Mouse (Mus musculus) neural tube, embryonic 14.5 days (tissue): ENCODE data around the gene Hist2h2bb. TPM values are rescaled to one million over a fixed set of nuclear protein-coding genes. Genes with fewer than 3 reads are reported as not detected.
"Not testable (repeated sequence)": the region's sequence is repeated elsewhere in the genome, so short reads cannot be mapped to it uniquely, and the experiment has no call there.

Experiments used
- ATAC-seq: fragments of 200-750 bp; cut with Nextera tagmentation; 2 replicates; pipeline ENCODE4 v1.8.0; 2017; ENCODE audit warnings: low read depth, mild to moderate bottlenecking, moderate TSS enrichment, moderate library complexity
- H3K27ac ChIP-seq: fragments of 300-500 bp; sonication (generic); 2 replicates; pipeline ENCODE4 v1.5.1; 2014; ENCODE audit warnings: low read depth, mild to moderate bottlenecking, control low read depth, low read length, moderate library complexity, mixed read lengths
- H3K27me3 ChIP-seq: fragments of 300-500 bp; sonication (generic); 2 replicates; pipeline ENCODE4 v1.6.1; 2014; ENCODE audit warnings: low read length; ENCODE audit not compliant: control insufficient read depth, insufficient read depth
- H3K36me3 ChIP-seq: fragments of 300-500 bp; sonication (generic); 2 replicates; pipeline ENCODE4 v1.6.1; 2014; ENCODE audit warnings: low read length, mixed read lengths; ENCODE audit not compliant: control insufficient read depth, insufficient read depth
- H3K4me1 ChIP-seq: fragments of 300-500 bp; sonication (generic); 2 replicates; pipeline ENCODE4 v1.6.1; 2014; ENCODE audit warnings: low read length; ENCODE audit not compliant: control insufficient read depth, insufficient read depth
- H3K4me2 ChIP-seq: fragments of 300-500 bp; sonication (generic); 2 replicates; pipeline ENCODE4 v1.6.1; 2014; ENCODE audit warnings: mild to moderate bottlenecking, low read depth, low read length, control low read depth
- H3K4me3 ChIP-seq: fragments of 300-500 bp; sonication (generic); 2 replicates; pipeline ENCODE4 v1.5.1; 2014; ENCODE audit warnings: low read depth, low read length, control low read depth, mixed read lengths
- H3K9ac ChIP-seq: fragments of 300-500 bp; sonication (generic); replicated peaks from 2 replicates; pipeline ENCODE4 v1.6.1; 2014; ENCODE audit warnings: low read depth, mild to moderate bottlenecking, control low read depth, low read length, mixed read lengths
- H3K9me3 ChIP-seq: fragments of 300-500 bp; sonication (generic); 2 replicates; pipeline ENCODE4 v1.6.1; 2016; ENCODE audit warnings: low read length; ENCODE audit not compliant: control insufficient read depth
- WGBS: fragments of 180-500 bp; shearing (Covaris S2); extraction: QIAGEN DNeasy Blood & Tissue Kit; methylation state at CpG from one replicate; pipeline ENCODE4 v1.1.7; 2014; 5-methylcytosine and 5-hydroxymethylcytosine counted together
- polyA plus RNA-seq: library from polyadenylated mRNA; unstranded; fragments of >200 nt; fragmentation: Nextera tagmentation; extraction: Ambion mirVana; gene quantifications from 2 replicates; pipeline ENCODE4 v1.2.1, GENCODE M21; 2014

Hist2h2bb gene
- polyA plus RNA-seq: 2.0 and 2.8 TPM in 2 replicates

DNA sequence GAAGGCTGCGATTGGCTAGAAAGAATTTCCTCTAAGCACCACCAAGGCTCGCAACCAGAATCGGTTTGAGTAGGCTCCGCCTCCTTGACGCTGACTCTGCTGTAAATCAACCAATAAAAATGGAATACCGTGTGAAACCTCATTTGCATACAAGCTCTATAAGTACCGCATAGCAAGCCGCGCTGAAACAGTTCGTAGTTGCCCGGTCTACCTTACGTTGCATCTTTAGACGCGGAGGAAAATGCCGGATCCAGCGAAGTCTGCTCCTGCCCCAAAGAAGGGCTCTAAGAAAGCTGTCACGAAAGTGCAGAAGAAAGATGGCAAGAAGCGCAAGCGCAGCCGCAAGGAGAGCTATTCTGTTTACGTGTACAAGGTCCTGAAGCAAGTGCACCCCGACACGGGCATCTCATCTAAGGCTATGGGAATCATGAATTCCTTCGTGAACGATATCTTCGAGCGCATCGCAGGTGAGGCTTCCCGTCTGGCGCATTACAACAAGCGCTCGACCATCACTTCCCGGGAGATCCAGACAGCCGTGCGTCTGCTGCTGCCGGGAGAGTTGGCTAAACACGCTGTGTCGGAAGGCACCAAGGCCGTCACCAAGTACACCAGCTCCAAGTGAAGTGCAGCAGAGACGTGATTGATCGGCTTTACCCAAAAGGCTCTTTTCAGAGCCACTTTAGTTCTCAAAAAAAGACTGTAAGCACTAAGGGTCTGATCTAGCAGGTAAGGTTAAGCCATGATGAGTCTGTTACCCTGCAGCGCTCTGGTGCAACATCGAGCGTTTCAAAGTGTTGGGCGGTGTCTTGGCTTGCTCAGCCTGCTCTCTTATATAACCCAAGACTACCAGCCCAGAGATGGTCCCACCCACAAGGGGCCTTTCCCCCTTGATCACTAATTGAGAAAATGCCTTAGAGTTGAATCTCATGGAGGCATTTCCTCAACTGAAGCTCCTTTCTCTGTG, at the start of gene Hist2h2bb:
Gene Hist2h2bb, plus strand, starts transcription at position 242 of the 964 bp plus-strand sequence.
- Histone ChIP-seq H3K4me3 (peak within 1 kb of the TSS; percentile 55), H3K4me2 (peak within 1 kb of the TSS; percentile 93), H3K9me3 (no peaks in the 10 kb centered on the region), H3K9ac (peak within 1 kb of the TSS; percentile 59), H3K27ac (peak within 1 kb of the TSS; percentile 92), H3K4me1 (peaks cover 7% of the 10 kb centered on the region; the same call in 1 of the 2 replicates), H3K27me3 (no peaks in the 10 kb centered on the region), H3K36me3 (no peaks in the 10 kb centered on the region)
- WGBS: under 1% methylated on average over 45 of the region's 45 CpGs
- ATAC-seq: peak; percentile 96

GRCm38 (mm10) chr3:96220131-96220764, 49.3 kb upstream of the Hist2h2bb start:
- under 1% methylated on average over 23 of the region's 47 CpGs for whole genome bisulfite sequencing
- Histone ChIP-seq H3K4me2 (peak overlapping the region; percentile 83), H3K4me1 (peaks cover 13% of the 10 kb centered on the region), H3K9ac (peak overlapping the region; percentile 54), H3K27ac (peak overlapping the region; percentile 95), H3K4me3 (peak overlapping the region; percentile 48)
- H3K27me3 ChIP-seq, H3K9me3 ChIP-seq, H3K36me3 ChIP-seq: not testable (repeated sequence)
- peak; percentile 38 for ATAC-seq

DNA sequence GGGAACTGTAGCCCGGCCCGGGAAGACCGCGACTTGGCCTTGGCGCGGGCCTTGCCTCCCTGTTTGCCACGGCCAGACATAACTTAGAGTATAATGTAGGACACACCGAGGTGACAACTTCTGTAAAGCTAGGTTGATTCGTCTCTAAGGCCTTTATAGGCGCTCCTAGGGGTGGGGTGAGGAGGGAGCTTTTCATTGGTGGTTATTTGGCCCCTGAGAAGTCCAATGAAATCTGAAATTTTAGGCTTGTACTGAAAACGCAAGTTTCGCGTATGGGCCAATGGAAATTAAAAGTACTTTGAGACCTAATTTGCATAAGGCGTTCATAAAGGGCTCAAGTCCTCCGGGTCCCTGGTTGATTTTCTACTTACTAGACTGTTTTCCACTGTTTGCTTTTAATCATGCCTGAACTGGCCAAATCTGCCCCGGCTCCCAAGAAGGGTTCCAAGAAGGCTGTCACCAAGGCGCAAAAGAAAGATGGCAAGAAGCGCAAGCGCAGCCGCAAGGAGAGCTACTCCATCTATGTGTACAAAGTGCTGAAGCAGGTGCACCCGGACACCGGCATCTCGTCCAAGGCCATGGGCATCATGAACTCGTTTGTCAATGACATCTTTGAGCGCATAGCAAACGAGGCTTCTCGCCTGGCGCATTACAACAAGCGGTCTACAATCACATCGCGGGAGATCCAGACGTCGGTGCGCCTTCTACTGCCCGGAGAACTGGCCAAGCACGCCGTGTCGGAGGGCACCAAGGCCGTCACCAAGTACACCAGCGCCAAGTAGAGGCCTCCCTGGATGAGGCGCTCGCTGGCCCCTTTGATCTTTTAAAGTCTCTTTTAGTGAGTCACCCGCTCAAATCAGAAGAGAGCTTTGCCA, 48.5 kb upstream of the Hist2h2bb start, which contains the start of the genes Hist2h2ac and Hist2h2be:
Gene Hist2h2ac, minus strand, starts transcription at position 116 of the 875 bp plus-strand sequence.
Gene Hist2h2be, plus strand, starts transcription at position 355 of the 875 bp plus-strand sequence.
- peaks cover 13% of the 10 kb centered on the region for H3K4me1 ChIP-seq
- H3K4me2 ChIP-seq: peak within 1 kb of the TSS; percentile 83
- no peaks in the 10 kb centered on the region for H3K27me3 ChIP-seq
- ATAC-seq: peak; percentile 77
- H3K4me3 ChIP-seq: peak within 1 kb of the TSS; percentile 48
- WGBS: under 1% methylated on average over 43 of the region's 43 CpGs
- peak within 1 kb of the TSS; percentile 54 for H3K9ac ChIP-seq
- no peaks in the 10 kb centered on the region for H3K36me3 ChIP-seq
- peak within 1 kb of the TSS; percentile 95 for H3K27ac ChIP-seq
- H3K9me3 ChIP-seq: no peaks in the 10 kb centered on the region

DNA sequence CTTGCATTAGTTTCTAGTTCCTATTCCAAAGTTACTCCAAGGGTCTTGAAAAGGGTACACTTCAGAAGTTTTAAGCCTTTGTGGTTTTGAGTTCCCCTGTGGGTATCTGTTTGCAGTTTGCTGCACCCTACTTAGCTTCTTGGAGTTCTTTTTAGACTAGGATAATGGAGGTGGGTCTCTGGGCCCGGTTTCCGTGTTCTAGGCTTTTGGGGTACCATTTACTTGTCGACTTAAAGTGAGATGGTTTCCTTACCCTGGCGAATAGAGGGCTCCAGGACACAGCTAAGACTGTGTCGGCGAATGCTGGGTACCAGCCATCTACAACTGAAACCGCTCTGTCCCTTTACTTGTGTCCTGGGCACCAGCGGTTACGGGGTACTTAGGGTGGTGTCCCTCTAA, 47.9 kb upstream of the Hist2h2bb start:
- H3K27ac ChIP-seq: peak overlapping the region; percentile 95
- ATAC-seq: no peak
- peak overlapping the region; percentile 54 for H3K9ac ChIP-seq
- no peaks in the 10 kb centered on the region for H3K9me3 ChIP-seq
- 16% methylated on average over 9 of the region's 9 CpGs for WGBS
- H3K4me2 ChIP-seq: peak overlapping the region; percentile 83
- peak overlapping the region; percentile 48 for H3K4me3 ChIP-seq
- no peaks in the 10 kb centered on the region for H3K36me3 ChIP-seq
- peaks cover 13% of the 10 kb centered on the region for H3K4me1 ChIP-seq
- no peaks in the 10 kb centered on the region for H3K27me3 ChIP-seq

- WGBS: 92% methylated on average over 4 of the region's 4 CpGs
- no peak for ATAC-seq
- H3K4me2 ChIP-seq: peak overlapping the region; percentile 83; the same call in 1 of the 2 replicates
- no peak overlapping the region for H3K27ac ChIP-seq
- no peaks in the 10 kb centered on the region for H3K9me3 ChIP-seq
- peaks cover 13% of the 10 kb centered on the region for H3K4me1 ChIP-seq
- H3K4me3 ChIP-seq: no peak overlapping the region
- H3K27me3 ChIP-seq: no peaks in the 10 kb centered on the region
- no peaks in the 10 kb centered on the region for H3K36me3 ChIP-seq
- H3K9ac ChIP-seq: no peak overlapping the region
These were observed 46.8 kb upstream of the Hist2h2bb start for GRCm38 (mm10) chr3:96222774-96223173.

DNA sequence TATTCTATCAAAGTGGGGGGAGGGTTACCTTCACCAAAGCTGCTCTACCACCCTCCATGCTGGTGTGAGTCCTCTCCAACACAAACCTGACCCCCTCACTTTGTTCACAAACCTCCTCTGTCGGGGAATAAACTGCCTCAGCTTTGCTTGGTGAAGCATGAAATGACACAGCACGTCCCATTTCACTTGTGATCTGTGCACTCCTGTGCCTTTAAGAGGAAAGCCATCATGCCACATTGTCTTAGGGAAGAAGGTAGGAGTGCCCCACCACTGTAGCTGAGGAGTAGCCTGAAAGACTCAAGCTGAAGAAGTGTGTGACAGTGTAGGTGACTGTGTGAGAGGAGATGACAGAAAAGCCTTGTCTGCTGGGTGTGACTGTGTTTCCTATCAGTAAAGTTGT, 44.1 kb upstream of the Hist2h2bb start:
- H3K36me3 ChIP-seq: no peaks in the 10 kb centered on the region
- no peak for ATAC-seq
- no peak overlapping the region for H3K27ac ChIP-seq
- H3K27me3 ChIP-seq: no peaks in the 10 kb centered on the region
- H3K9me3 ChIP-seq: no peaks in the 10 kb centered on the region
- H3K9ac ChIP-seq: no peak overlapping the region; the same call in 1 of the 2 replicates
- no peak overlapping the region for H3K4me3 ChIP-seq
- H3K4me1 ChIP-seq: peaks cover 10% of the 10 kb centered on the region
- no peak overlapping the region for H3K4me2 ChIP-seq
- WGBS: 11% methylated on average over 2 of the region's 2 CpGs

DNA sequence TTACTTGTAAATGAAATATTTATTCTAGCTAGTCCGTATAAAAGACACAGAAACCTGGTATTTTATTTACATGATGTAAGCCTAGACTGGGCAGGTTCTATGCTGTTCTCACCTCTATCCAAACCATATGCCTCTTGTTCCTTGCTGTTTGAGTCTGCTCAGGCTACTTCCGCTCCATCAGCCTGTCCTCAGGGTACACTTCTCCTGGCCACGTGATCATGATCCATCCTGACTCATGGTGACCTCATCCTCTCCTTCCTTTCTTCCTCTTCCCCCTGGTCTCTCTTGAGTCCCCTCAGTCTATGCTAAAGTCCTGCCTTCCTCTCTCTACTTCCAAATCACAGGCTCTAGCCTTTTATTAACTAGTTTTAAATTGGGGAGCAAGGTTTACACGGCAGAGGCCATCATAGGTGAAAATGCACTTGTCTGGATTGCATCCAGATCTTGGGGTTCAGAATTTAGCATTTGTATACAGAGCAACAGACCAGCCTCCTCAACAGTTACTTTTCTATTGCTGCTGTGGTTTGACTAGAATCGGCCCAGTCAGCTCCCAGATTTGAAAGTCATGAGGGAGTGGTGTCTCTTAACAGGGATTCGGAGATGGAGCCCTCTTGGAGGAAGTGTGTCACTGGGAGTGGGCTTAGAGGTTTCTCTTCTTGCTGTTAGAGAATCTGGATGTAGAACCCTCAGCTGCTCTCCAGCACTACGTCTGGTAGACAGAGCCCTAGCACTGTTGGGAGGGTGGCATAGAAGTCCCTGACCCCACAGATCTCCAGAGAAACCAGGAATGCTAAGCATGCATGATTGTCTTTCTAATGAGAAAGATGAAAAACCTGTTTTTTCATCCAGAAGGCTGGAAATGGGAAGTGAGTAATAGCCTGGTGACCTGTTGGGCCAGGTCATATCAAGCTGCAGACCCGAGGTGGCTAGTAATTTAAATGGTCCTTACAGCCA, 42.6 kb upstream of the Hist2h2bb start:
- H3K9me3 ChIP-seq: no peaks in the 10 kb centered on the region
- no peak overlapping the region for H3K4me2 ChIP-seq
- WGBS: 76% methylated on average over 8 of the region's 8 CpGs
- H3K4me1 ChIP-seq: peaks cover 2% of the 10 kb centered on the region
- no peak for ATAC-seq
- H3K4me3 ChIP-seq: no peak overlapping the region
- H3K27me3 ChIP-seq: no peaks in the 10 kb centered on the region
- H3K36me3 ChIP-seq: no peaks in the 10 kb centered on the region
- H3K27ac ChIP-seq: no peak overlapping the region
- no peak overlapping the region for H3K9ac ChIP-seq
